Mouse (Mus musculus) G1E (cell line): ENCODE measurements around the gene Utp20. TPM values are rescaled to one million over a fixed set of nuclear protein-coding genes. Genes with fewer than 3 reads are reported as not detected.

Source experiments
- ATAC-seq: 2 replicates; pipeline ENCODE4 v1.8.0; 2016; ENCODE audit warnings: mild to moderate bottlenecking; ENCODE audit not compliant: insufficient number of reproducible peaks, poor library complexity, low FRiP score, severe bottlenecking; ENCODE audit errors: extremely low read depth
- DNase-seq: peaks from one replicate; pipeline ENCODE4 v3.0.0; 2012; ENCODE audit warnings: low spot score
- H3K27me3 ChIP-seq: 2 replicates; pipeline ENCODE4 v1.6.1; 2012; ENCODE audit warnings: mild to moderate bottlenecking, low read length, inconsistent platforms; ENCODE audit not compliant: insufficient read depth
- H3K36me3 ChIP-seq: replicated peaks from 2 replicates; pipeline ENCODE3; 2012; ENCODE audit warnings: mild to moderate bottlenecking, inconsistent platforms
- H3K4me1 ChIP-seq: 2 replicates; pipeline ENCODE4 v1.6.1; 2012; ENCODE audit warnings: low read depth, low read length, inconsistent platforms, mixed read lengths; ENCODE audit not compliant: insufficient read depth
- H3K4me3 ChIP-seq: 2 replicates; pipeline ENCODE4 v1.5.1; 2012; ENCODE audit warnings: low read depth, mild to moderate bottlenecking, inconsistent platforms, low read length, moderate library complexity, mixed read lengths
- H3K9me3 ChIP-seq: replicated peaks from 2 replicates; pipeline ENCODE4 v1.6.1; 2012; ENCODE audit warnings: inconsistent platforms
- CTCF ChIP-seq: IDR thresholded peaks from 2 replicates; pipeline ENCODE4 v1.5.1; 2012; ENCODE audit warnings: low read depth, low read length, inconsistent platforms, mixed read lengths
- GATA1 ChIP-seq: IDR thresholded peaks from 2 replicates; pipeline ENCODE4 v1.6.1; 2012; ENCODE audit warnings: borderline replicate concordance, low read length, inconsistent platforms, mixed read lengths
- GATA2 ChIP-seq: IDR thresholded peaks from 2 replicates; pipeline ENCODE4 v1.6.1; 2012; ENCODE audit warnings: low read depth, low read length, inconsistent platforms, borderline replicate concordance
- POLR2AphosphoS5 ChIP-seq: IDR thresholded peaks from 2 replicates; pipeline ENCODE4 v1.6.1; 2012; ENCODE audit warnings: low read depth, low read length, inconsistent platforms; ENCODE audit not compliant: insufficient replicate concordance
- TAL1 ChIP-seq: conservative IDR thresholded peaks from 2 replicates; pipeline ENCODE4 v1.6.1; 2012; ENCODE audit warnings: low read depth, low read length, inconsistent platforms, mixed read lengths
- polyA plus RNA-seq: library from polyadenylated mRNA; stranded (reverse); fragments of >175 nt; gene quantifications from 2 replicates; pipeline ENCODE4 v1.2.3, GENCODE M21; 2012
- total RNA-seq, 2 experiments: library from RNA; stranded (forward) in 1 of 2; stranded (reverse) in 1 of 2; fragments of 200-1000 nt in 1 of 2; fragments of >200 nt in 1 of 2; fragmentation: Nextera tagmentation in 1 of 2; gene quantifications; 2 replicates each; pipeline ENCODE4 v1.2.3; 2014 to 2017

Gene Utp20
- total and polyA plus RNA-seq, 3 experiments = 33.7 to 50.5 (median 34.3) TPM

- no peak for DNase-seq
- no peaks in the 10 kb centered on the region for H3K36me3 ChIP-seq
- no peaks in the 10 kb centered on the region for H3K9me3 ChIP-seq
- ATAC-seq = no peak
- TF ChIP-seq GATA1 (no peak), CTCF (no peak), POLR2AphosphoS5 (no peak), TAL1 (no peak), GATA2 (no peak)
- no peaks in the 10 kb centered on the region for H3K4me1 ChIP-seq
- H3K4me3 ChIP-seq = no peak overlapping the region
- peaks cover 26% of the 10 kb centered on the region for H3K27me3 ChIP-seq
Measured at GRCm38 (mm10) chr10:88719618-88720017, 107.0 kb downstream of the Utp20 start.

- Histone ChIP-seq H3K27me3 (peaks cover 23% of the 10 kb centered on the region), H3K4me1 (peaks cover 3% of the 10 kb centered on the region), H3K36me3 (no peaks in the 10 kb centered on the region), H3K9me3 (no peaks in the 10 kb centered on the region), H3K4me3 (no peak overlapping the region)
- DNase-seq (no peak), ATAC-seq (no peak)
- TF ChIP-seq TAL1 = no peak
- no peak for TF ChIP-seq CTCF
- no peak for TF ChIP-seq GATA1
- TF ChIP-seq GATA2 = no peak
- no peak for TF ChIP-seq POLR2AphosphoS5
Measured at GRCm38 (mm10) chr10:88717756-88718025, 108.9 kb downstream of the Utp20 start.

- ATAC-seq = no peak
Measured at GRCm38 (mm10) chr10:88716986-88717755, 109.4 kb downstream of the Utp20 start.

GRCm38 (mm10) chr10:88715621-88716020 is 111.0 kb downstream of the Utp20 start:
- Histone ChIP-seq H3K4me3 (no peak overlapping the region), H3K36me3 (no peaks in the 10 kb centered on the region), H3K27me3 (peaks cover 14% of the 10 kb centered on the region), H3K4me1 (peaks cover 10% of the 10 kb centered on the region), H3K9me3 (no peaks in the 10 kb centered on the region)
- no peak for DNase-seq
- TF ChIP-seq CTCF (no peak), POLR2AphosphoS5 (no peak)
- no peak for ATAC-seq

More at GRCm38 (mm10) chr10:88716986-88717755, 109.4 kb downstream of the Utp20 start:
- TF ChIP-seq POLR2AphosphoS5 (no peak), GATA2 (no peak), TAL1 (no peak), GATA1 (no peak), CTCF (no peak)
- H3K36me3 ChIP-seq = no peaks in the 10 kb centered on the region
- no peak overlapping the region for H3K4me3 ChIP-seq
- no peak for DNase-seq
- no peaks in the 10 kb centered on the region for H3K9me3 ChIP-seq
- H3K4me1 ChIP-seq = peaks cover 7% of the 10 kb centered on the region
- peaks cover 18% of the 10 kb centered on the region for H3K27me3 ChIP-seq

GRCm38 (mm10) chr10:88714744-88715143 is 111.9 kb downstream of the Utp20 start:
- TF ChIP-seq GATA1 (no peak), TAL1 (no peak), CTCF (no peak), GATA2 (no peak), POLR2AphosphoS5 (no peak)
- Histone ChIP-seq H3K4me1 (peaks cover 10% of the 10 kb centered on the region), H3K36me3 (no peaks in the 10 kb centered on the region), H3K27me3 (peaks cover 11% of the 10 kb centered on the region), H3K4me3 (no peak overlapping the region), H3K9me3 (no peaks in the 10 kb centered on the region)
- ATAC-seq (no peak), DNase-seq (no peak)

GRCm38 (mm10) chr10:88712359-88712758 is 114.2 kb downstream of the Utp20 start:
- H3K4me1 ChIP-seq = peaks cover 25% of the 10 kb centered on the region
- DNase-seq (no peak), ATAC-seq (peak; percentile 17; the same call in 1 of the 2 replicates)
- no peak overlapping the region for H3K4me3 ChIP-seq
- no peak for TF ChIP-seq GATA2
- no peak for TF ChIP-seq GATA1
- TF ChIP-seq CTCF = no peak
- no peak for TF ChIP-seq POLR2AphosphoS5
- TF ChIP-seq TAL1 = no peak
- H3K9me3 ChIP-seq = no peaks in the 10 kb centered on the region
- peaks cover 8% of the 10 kb centered on the region for H3K27me3 ChIP-seq
- H3K36me3 ChIP-seq = no peaks in the 10 kb centered on the region
